In genomic region chr6:112360676-112361075, GRCm38 (mm10) we compare ENCODE assay signal across 17 mouse cellular contexts. TPM values are rescaled to one million over a fixed set of nuclear protein-coding genes. Genes with fewer than 3 reads are reported as not detected.
DNase-seq lines count a peak whose midpoint lies in the region; ATAC-seq and TF ChIP-seq lines count a peak whose summit lies in the region.
"Had no signal": no experiment of that assay in that cellular context is flagged by ENCODE, and none has a peak within 500 bp of the region (broad histone marks: within the 10 kb centered on the region; RNA-seq: fewer than 3 reads in every experiment).

No protein-coding gene starts in this region.

- ATAC-seq in embryonic facial prominence, embryonic 15.5 days (ENCODE audit: insufficient number of reproducible peaks, low FRiP score, low TSS enrichment, low read depth) = no peak
- ATAC-seq: CD4-positive, CD25-positive, alpha-beta regulatory T cell, adult 4 months; intestine, embryonic 16.5 days had no signal

- no peak for TF ChIP-seq EP300 in heart, adult 2 months (IDR thresholded peaks at IDR 0.05; ENCODE audit: insufficient read depth, low read depth, low read length)

- no peak for DNase-seq in left cerebral cortex, adult 2 months (ENCODE audit: extremely low spot score in 1 of 2, low spot score in 2 of 2)
- DNase-seq in left cerebral cortex, postnatal 4 days = no peak
- peak; percentile 33 to 37 for DNase-seq in layer of hippocampus, adult 8-10 months (ENCODE audit: low spot score in 2 of 2)
- DNase-seq in right cerebral cortex, postnatal 25 days = peak; percentile 29
- DNase-seq in kidney, adult 18-20 months = no peak
- no peak for DNase-seq in heart, adult 2 months
- DNase-seq: adrenal gland, postnatal 10 days; cerebellum, adult 9-11 months; kidney, postnatal 14 days; lung, postnatal 4 days had no signal

- no peaks in the 10 kb centered on the region for H3K36me3 ChIP-seq in embryonic facial prominence, embryonic 15.5 days
- no peaks in the 10 kb centered on the region for H3K36me3 ChIP-seq in heart, adult 2 months (ENCODE audit: control insufficient read depth, insufficient read depth, low read length)
- H3K36me3 ChIP-seq: hindbrain, embryonic 12.5 days; midbrain, embryonic 12.5 days had no signal

- H3K9me3 ChIP-seq in embryonic facial prominence, embryonic 15.5 days (replicated peaks) = no peaks in the 10 kb centered on the region
- H3K9me3 ChIP-seq: hindbrain, embryonic 12.5 days; midbrain, embryonic 12.5 days had no signal

- no peaks in the 10 kb centered on the region for H3K79me2 ChIP-seq in heart, adult 2 months (replicated peaks; ENCODE audit: control insufficient read depth, insufficient read depth, low read length)

- WGBS in embryonic facial prominence, embryonic 15.5 days = 49% methylated on average over 8 of the region's 8 CpGs
- 89% methylated on average over 8 of the region's 8 CpGs for WGBS in heart, adult 2 months

- H3K4me3 ChIP-seq in left cerebral cortex, adult 2 months = no peak overlapping the region
- H3K4me3 ChIP-seq in embryonic facial prominence, embryonic 15.5 days (replicated peaks) = no peak overlapping the region
- no peak overlapping the region for H3K4me3 ChIP-seq in heart, adult 2 months
- H3K4me3 ChIP-seq: hindbrain, embryonic 12.5 days; midbrain, embryonic 12.5 days had no signal

- TF ChIP-seq CTCF in left cerebral cortex, adult 2 months (IDR thresholded peaks at IDR 0.05) = no peak
- TF ChIP-seq CTCF in heart, adult 2 months (IDR thresholded peaks at IDR 0.05) = no peak

- H3K4me2 ChIP-seq in embryonic facial prominence, embryonic 15.5 days (replicated peaks) = no peak overlapping the region
- H3K4me2 ChIP-seq: hindbrain, embryonic 12.5 days; midbrain, embryonic 12.5 days had no signal

- H3K27me3 ChIP-seq in embryonic facial prominence, embryonic 15.5 days = no peaks in the 10 kb centered on the region
- no peaks in the 10 kb centered on the region for H3K27me3 ChIP-seq in heart, adult 2 months (ENCODE audit: control insufficient read depth, insufficient read depth, low read length)
- H3K27me3 ChIP-seq: hindbrain, embryonic 12.5 days; midbrain, embryonic 12.5 days had no signal

- H3K4me1 ChIP-seq in embryonic facial prominence, embryonic 15.5 days = peaks cover 16% of the 10 kb centered on the region
- H3K4me1 ChIP-seq in heart, adult 2 months (ENCODE audit: control insufficient read depth, insufficient read depth, low read length) = 0 out of 2 replicates have a peak, but pooled peaks cover 2% of the 10 kb centered on the region
- H3K4me1 ChIP-seq: hindbrain, embryonic 12.5 days; midbrain, embryonic 12.5 days had no signal

- intact Hi-C loops in left cerebral cortex, adult 2 months (cut with DNase I) = no loop called here
- intact Hi-C loops in left cerebral cortex, postnatal 4 days (cut with DNase I) = no loop called here
- intact Hi-C loops in heart, adult 2 months (cut with DNase I) = loop anchor here (5.0 kb wide), 2 partner anchors 58 to 88 kb away; partner anchors contain the start of gene Lmcd1

- no peak overlapping the region for H3K9ac ChIP-seq in embryonic facial prominence, embryonic 15.5 days
- H3K9ac ChIP-seq in heart, adult 2 months (ENCODE audit: low read depth, low read length) = no peak overlapping the region
- H3K9ac ChIP-seq: hindbrain, embryonic 12.5 days; midbrain, embryonic 12.5 days had no signal

- no peak for TF ChIP-seq POLR2A in heart, adult 2 months (IDR thresholded peaks at IDR 0.05; ENCODE audit: insufficient read depth, low read depth, low read length)

- peak overlapping the region; percentile 48 for H3K27ac ChIP-seq in left cerebral cortex, adult 2 months
- peak overlapping the region; percentile 55 for H3K27ac ChIP-seq in embryonic facial prominence, embryonic 15.5 days (replicated peaks)
- no peak overlapping the region for H3K27ac ChIP-seq in heart, adult 2 months
- H3K27ac ChIP-seq: hindbrain, embryonic 12.5 days; midbrain, embryonic 12.5 days had no signal

RNA-seq across cellular contexts. Expression of gene Ssu2, which starts 27.1 kb away (rescaled TPM):
- under 1 TPM in 1 of 2 experiments, not detected in 1; 0.34 TPM for total RNA-seq in left cerebral cortex, adult 2 months (2021)
- under 1 TPM; 0.34 to 0.56 TPM for total RNA-seq in left cerebral cortex, postnatal 4 days (2021)
- 1.3 and 1.8 TPM in 2 replicates for polyA plus RNA-seq in embryonic facial prominence, embryonic 15.5 days (2015; fragmentation: Nextera tagmentation; extraction: Ambion mirVana)
- total RNA-seq in layer of hippocampus, adult 8-10 months (2022) = under 1 TPM in 2 of 4 experiments, not detected in 2; 0.53 to 0.63 TPM
- 1 to 10 TPM; 1.2 to 1.4 TPM for total RNA-seq in heart, adult 2 months (2021)
- polyA plus RNA-seq in heart, adult 2 months (2012; rRNA removed) = 5.5 and 11.8 TPM in 2 replicates
- total RNA-seq: granulocyte monocyte progenitor cell, adult 5-6 weeks; MEL had no signal
- polyA plus RNA-seq: CD4-positive, CD25-positive, alpha-beta regulatory T cell, adult 4 months had no signal

Comparison
In these comparisons a context has a peak if more than half of its experiments do, and no peak if none do; other contexts are left out.
1. DNase-seq: peak in layer of hippocampus, adult 8-10 months (2 of 2) and right cerebral cortex, postnatal 25 days (single experiment); none in left cerebral cortex, adult 2 months (0 of 2), left cerebral cortex, postnatal 4 days (single experiment), kidney, adult 18-20 months (single experiment) and heart, adult 2 months (0 of 2).